Mouse (Mus musculus): ENCODE measurements around the gene Mxd4.

The Mxd4 gene

DNA sequence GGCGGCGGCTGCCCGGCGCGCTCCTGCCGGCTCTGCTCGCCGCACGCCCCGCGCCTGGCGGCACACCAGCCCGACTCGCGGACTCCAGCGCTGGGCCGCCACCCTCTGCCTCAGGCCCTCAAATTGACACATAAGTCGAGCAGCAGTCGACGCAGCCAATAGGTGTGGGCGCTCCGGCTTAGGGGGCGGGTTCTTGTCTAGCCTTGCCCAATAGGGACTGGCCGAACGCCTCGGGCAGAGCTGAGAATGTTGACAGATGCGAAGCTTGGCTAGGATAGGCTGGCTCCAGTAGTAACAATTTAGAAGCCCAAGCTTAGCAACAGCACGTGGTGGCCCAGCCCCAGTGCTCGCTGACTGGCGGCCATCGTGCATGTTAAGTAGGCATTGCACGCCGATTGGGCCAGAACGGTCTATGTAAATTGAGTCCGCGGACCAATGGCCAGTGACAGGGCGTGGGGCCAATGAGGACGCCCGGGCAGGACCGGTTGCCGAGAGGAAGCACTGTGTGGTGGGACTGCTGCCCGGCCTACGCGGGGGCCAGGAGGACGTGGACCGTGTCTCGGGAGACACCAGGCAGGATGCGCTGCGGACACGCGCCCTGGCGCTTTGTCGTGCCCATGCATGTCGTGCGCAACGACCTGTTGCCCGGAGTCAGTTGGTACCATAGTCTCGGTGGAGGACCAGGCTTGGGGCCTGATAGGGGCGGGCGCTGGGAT is at the start of gene Mxd4:
Gene Mxd4 (minus strand): TSS at position 120 of the 716 bp plus-strand sequence.
- DNase-seq: peak; percentile 100

DNA sequence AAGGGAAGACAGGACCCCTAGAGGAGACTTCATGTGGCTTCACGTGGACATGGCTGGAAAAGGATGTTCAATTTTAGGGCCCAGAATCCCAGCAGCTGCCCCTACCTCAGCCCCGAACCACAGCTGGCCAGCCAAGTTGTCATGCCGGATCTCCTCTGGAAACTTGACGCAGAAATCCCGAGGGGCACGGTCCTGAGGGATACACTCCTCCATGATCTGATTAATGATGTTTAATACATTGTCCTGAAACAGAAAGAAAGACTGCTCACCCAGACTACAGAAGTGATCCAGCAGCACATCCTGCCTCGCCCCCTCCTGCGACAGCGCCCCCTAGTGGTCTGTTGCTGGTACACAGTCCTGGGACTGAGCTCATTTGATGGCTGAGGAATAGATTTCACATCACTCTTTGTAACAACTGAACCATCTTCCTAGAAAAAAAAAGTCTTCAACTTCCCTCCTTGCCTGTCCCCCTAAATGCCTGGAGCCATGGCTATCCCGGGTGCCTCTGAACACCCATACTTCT is 48.4 kb upstream of the Mxd4 start:
- DNase-seq: peak; percentile 94

DNA sequence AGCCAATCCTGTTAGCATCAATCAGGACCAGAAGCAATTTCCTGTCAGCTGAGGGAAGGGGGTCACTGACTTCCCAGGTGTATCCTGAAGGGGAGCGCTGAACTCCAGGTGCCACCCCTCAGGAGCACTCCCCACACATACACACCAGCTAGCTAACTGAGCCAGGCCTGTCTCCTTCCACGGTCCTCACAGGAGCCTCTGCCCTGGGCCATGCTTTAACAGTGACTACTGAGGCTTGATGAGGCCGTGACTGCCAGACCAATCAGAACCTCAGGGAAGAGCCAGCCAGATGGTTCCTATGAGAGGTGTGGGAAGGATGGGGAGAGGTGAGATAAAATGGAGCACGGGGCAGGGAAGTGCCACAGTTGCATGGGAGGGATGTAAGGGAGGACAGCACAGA is 47.5 kb upstream of the Mxd4 start:
- DNase-seq: no peak

DNA sequence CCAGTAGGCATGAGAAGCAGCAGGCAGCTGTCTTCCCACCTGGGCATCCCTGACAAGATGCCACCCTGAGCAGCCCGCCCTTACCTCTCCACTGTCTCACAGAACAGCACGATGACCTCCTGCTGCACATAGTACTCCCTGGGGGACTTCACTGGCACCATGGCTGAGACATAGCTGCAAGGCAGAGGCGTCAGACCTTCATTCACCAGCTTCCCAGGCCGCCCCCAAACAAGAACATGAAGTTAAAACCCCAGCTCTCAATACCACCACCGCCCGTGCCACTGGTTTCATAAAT is 45.6 kb upstream of the Mxd4 start:
- DNase-seq: no peak

DNA sequence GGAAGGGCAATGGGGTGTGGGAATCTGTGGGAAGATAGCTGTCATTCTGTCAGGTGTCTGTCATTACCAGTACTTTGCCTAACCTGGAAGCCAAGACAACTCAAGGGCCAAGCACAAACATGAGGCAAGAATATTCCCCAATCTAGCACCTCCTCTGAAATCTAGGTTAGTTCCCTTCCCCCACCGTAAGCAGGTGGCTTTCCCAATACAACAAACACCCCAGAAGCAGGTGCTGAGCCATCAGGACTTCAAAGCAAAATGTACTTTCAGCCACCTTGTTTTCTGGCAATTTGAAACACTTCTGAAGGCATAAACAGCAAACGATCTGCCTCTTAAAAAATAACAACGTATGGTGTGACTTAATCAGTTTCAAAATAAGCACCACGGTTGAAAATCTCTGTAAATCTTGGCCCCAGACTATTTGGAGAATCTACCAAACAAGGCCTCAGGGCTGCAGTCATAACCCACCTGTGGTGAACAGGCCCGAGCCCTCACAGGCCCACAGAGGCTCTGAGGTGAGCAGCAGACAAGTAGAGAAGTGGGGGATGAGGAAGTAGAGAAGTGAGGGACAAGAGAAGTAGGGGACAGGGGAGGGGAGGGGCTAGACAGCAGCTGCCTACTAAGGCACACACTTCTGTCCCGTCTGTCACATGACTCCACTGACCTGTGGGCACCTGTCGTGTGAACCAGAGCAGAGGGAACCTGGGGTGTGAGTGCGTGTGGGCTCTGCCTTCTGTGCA is 45.1 kb upstream of the Mxd4 start:
- DNase-seq: no peak

DNA sequence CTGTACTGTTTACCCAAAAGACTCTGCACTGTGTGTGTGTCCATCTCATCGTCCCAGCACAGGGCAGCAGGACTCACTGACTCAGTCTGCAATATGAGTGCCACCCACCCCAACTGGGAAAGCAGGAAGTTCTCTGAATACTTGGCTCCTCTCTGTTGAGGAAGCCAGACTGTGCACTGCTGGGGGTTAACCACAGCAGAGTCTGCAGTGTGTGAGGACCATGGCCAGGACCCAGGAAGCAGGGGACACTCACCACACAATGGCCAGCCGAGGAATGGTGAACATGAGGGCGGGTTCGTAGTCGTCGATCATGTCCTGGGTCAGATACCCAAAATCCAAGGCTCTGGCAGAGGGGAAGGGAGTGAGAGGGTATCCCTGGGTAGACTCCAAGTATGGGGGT is 44.4 kb upstream of the Mxd4 start:
- peak; percentile 94 for DNase-seq

DNA sequence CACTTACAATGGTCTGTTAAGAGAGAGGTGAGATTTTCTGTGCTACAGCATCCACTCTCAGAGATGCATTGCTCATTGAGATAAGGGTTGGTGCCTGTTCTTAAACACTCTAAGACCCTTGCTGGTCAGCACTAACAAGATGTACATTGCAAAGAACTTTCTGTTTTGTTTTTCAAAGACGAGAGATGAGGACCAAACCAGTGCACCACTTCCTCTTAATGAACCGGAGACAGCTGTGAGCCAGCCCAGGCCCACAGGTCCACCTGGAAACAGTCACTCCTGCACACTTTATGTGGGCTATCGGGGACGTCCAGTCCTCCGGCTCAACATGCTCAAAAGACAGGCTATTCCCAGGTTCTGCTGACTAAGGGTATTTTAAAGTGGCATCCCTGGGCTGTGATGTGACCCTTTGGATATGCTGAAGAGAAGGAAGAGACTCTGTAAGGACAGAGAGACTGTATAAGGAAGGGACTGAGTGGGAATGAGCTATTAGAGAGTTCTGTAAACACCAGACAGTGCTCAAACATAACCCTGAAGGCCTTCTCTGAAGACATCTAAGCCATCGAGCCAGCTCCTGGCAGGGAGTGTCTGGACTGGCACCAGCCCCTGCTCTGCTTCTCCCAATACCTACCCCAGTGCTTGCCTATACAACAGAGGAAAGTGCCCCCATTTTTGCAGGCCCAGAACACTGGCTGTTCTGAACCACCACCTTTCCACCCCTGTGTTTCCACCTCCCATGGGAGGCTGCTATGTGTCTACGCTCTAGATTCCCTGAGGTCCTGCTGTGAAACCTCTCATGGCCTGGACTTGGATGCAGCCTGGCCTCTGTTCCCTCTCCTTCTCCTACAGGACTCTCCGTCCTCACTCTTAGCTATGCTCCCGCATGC is 43.3 kb upstream of the Mxd4 start:
- DNase-seq: no peak

DNA sequence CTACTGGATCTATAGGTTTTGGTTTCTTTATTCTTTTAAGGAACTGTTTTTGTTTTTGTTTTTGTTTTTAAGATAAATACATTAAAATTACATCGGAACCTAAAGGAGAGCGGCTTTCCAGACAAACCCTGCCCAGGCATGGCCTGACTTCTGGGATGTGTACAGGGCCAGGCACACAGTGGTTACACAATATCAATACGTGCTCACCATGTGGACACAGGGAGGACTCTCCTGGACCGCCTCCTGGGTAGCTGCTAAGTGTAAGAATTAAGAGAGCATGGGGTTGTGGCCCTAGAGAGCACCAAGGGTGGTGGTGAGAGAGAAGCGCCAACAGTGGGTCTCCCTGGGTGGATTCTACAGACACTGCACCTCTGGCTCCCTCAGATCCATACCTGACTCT is 42.0 kb upstream of the Mxd4 start:
- DNase-seq: no peak

DNA sequence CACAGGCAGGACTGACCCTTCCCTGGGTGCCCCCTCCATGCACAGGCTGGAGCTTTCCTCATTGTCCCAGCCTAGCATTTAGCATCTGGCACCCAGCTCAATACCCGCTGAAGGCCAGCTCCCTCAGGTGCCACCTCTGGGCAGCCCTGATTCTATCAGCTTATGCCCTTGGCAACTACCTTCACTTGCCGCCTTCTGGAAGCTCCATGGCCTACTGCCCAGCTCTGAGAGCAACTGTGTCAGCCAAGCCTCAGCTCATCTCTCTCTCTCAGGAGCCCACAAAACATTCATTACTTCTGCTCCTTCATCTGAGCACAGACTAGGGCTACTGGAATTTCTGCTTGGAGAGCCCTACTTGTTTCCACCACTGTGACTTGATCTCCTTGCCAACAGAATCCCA is 38.0 kb upstream of the Mxd4 start:
- no peak for DNase-seq

DNA sequence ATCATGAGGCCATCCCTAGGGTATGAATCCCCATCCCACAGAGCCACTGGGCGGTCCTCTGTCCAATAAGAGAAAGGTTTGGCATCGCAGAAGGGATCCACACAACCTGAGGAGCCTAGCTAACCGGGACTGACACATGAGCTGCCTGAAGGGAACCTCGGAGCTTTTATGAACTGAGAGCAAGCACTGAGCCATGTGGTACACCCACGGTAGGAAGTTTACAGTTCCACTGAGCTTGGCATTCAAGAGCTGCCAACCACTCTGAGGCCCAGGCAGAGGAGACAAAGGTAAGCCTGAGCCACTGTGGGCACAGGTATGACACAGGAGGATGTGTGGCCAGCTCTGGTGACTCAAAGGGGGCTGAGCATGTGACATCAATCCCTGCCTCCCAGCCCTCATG is 37.0 kb upstream of the Mxd4 start:
- DNase-seq: no peak

DNA sequence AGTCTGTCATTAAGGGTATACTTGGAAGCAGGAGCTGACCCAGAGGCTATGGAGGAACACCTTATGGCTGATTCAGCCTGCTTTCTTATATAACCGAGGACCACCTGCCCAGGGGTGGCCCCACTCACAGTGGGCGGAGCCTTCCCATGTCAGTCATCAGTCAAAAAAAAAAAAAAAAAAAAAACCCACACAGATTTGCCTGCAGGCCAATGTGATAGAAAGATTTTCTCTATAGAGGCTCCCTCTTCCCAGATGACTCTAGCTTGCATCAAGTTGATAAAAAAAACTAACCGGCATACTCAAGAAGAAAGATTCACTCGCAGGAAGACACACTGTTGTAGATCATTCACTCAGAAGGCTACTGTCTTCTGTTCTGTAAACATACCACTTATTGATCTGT is 32.5 kb upstream of the Mxd4 start:
- DNase-seq: no peak

DNA sequence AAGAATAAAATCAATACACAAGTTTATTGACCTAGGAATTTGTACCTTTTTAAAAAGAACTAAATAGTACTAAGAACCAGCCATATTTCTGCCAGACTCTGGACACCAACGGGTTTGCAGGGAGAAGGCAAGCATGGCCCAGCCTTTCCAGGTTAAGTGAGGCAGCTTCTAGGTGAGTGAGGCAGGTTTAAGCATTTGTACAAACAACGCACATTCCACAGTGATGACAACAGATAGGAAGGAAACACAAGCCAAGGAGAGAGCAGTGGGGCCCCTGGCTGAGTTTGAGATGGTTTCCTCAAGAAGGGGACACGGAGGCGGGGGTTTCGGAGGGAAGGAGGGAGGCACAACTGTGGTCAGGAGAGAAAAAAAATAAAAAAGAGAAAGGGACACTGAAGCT is 31.2 kb upstream of the Mxd4 start:
- no peak for DNase-seq

DNA sequence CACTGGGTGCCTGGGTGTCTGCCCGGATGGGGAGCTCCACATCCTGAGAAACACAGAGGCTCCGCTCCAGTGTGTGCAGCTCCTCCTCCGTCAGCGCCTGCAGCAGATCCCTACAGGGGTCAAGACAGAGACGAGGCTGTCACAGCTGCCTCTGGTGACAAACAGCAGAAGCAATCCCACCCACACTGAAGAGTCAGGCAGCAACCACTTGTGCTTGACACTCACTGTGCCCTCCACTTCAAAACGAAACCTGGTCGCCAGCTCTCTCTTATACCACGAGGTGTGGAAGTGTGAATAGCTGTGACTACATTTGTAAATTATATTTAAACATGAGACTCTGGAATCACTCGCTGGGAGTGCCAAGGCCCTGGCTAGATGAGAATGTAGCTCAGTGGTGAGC is 30.2 kb upstream of the Mxd4 start:
- peak; percentile 95 for DNase-seq

DNA sequence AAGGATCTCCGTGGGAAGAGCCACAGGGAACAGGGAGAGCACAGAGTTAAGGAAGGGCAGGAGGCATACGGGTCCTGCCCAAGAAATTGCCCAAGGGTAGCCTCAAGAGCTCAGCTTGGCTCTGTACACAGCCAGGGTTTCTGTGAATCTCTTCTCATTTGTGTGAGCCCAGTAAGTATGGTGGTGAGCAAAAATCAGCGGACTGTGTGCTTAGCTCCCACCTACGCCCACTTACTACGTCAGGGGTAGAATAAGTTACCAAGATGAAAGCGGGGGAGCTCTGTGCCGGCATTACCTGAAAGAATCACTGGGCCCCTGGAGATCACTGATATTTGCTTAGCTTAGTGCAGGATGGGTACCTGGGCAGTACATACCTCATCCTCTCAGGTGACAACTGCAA is 28.5 kb upstream of the Mxd4 start:
- DNase-seq: no peak

DNA sequence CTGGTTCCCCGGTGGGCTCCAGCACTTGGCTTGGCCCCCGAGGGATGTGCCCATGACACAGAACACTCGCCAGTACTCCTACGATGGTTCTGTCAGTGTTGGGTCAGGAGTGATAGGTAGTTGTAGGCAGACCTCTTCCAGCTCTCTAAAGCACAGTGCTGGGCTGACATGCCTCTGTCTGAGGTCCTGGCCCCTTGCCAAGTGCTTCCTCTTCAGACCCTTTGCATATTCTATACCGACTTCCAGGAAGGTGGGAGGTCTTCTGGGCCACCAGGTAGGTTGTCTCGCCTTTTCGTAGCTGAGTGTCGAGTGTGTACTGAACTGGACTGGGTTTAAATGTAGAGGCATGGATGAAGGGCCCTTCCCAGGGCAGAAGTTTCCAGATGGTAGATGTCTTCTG is 26.1 kb upstream of the Mxd4 start:
- no peak for DNase-seq

DNA sequence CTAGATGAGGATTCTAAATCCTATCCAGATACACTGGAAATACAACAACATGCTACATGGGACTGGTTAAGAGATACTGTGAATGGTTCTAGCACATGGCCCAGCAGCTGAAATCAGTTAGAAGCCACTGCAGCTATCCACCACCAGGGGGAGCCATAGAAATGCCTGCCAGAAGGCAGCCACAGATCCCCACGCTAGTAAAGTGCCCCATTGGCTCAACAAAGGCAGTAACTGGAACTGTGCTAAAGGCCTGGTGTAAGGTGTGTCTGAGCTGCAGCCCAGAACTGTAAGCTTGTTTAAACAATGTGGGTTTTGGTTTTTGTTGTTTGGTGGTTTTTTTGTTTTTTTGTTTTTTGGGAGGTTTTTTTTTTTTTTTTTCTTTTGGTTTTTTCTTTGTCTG is 22.8 kb upstream of the Mxd4 start:
- DNase-seq: peak; percentile 96

DNA sequence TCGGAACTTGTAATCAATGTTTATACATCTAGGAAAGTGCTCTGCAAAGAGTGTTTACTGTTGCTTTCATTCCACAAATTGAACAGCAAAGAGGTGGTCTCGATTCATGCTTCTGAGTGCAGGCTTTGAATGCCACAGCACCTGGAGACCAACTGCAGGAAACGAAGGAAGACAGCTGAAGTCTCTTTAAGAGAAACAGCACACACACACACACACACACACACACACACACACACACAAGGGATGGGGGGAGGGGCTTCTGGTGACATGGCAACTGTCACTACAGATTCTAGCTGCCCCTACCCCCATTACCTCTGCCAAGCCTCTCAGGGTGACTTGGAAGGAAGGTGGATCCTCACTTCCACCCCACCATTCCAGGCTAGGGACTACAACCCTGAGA is 20.0 kb upstream of the Mxd4 start:
- DNase-seq: no peak

DNA sequence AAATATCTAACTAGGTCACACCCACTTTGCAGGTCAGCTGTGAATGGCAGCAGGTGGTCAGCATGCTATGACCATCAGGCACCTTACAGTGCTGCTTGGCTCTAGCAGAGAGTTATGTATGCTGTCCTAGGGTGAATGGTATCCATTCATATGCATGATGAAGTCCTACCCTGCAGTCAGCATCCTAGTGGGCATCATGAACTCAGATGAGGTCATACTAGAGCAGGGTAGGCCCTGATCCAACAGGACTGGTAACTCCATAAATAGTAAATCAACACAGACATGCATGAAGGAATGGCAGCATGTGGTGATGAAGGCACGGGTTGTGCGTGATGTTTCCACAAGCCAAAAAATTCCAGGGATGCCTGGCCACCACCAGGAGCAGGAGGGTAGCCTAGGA is 18.3 kb upstream of the Mxd4 start:
- no peak for DNase-seq

DNA sequence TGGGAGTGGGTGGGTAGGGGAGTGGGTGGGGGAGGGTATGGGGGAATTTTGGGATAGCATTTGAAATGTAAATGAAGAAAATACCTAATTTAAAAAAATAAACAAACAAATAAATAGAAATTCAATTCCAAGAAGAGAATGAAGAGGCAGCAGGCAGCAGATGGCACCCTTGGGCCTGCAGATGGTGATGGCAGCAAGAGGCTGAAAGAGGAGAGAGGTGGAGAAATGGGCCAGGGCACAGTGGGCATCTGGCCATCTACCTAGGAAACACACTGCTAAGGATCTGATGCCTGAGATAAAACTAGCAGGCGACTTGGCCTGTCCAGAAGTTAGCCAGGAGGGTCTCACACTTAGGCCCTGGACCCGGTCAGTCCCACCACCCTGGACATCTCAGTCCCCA is 17.4 kb upstream of the Mxd4 start:
- no peak for DNase-seq

DNA sequence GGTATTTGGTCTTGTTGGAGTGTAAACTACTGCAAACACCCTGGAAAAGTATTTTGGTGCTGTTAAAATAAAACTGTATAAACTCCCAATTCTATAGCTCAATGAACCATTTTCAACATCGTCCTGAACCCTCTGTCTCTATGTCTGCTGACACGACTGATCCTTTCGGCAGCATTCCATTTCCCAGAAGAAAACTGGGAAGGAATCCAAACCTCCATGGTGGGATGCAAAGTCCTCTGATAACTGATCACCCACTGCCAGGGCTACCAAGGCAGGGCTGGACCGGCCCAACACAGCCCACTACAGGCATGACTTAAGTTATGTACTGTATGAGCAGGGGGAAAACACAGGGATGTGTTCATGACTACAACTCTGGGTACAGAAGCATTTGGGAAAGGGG is 14.5 kb upstream of the Mxd4 start:
- DNase-seq: no peak

DNA sequence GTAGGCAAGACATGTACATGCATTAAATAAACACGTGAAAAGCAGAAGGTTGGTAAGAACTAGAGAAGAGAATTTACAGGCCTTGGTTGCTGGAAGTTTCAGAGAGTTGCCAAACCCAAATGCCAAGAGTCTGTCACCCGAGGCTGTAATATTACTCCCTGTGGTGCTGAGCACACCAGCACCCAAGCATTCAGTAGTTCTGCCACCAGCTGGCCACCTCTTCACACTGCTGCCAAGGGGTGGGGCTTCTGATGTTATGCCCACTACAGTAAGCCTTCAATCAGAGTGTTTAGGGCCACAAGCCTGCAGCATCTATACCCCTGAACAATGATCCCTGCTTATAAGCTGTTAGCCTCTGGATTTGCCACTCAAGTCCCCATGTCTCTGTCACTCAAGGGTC is 13.9 kb upstream of the Mxd4 start:
- DNase-seq: no peak

DNA sequence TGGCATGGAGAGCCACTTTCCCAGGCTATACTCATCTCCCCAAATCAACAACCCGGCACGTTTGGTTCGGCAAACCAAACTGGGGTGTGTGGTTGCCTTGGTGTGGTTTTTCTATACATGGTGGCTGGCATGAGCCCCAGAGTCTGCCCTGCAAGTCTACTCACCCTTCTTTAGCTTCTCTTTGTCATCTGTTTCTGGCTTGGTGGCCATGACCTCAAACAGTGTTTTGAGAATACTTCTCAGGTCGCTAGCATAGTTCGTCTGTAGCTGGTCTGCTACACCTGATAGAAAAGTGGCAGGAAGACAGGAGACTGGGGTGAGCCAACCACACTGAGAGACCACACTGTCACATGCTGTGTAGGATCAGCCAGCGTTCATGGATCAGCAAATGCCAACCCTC is 11.1 kb upstream of the Mxd4 start:
- no peak for DNase-seq

DNA sequence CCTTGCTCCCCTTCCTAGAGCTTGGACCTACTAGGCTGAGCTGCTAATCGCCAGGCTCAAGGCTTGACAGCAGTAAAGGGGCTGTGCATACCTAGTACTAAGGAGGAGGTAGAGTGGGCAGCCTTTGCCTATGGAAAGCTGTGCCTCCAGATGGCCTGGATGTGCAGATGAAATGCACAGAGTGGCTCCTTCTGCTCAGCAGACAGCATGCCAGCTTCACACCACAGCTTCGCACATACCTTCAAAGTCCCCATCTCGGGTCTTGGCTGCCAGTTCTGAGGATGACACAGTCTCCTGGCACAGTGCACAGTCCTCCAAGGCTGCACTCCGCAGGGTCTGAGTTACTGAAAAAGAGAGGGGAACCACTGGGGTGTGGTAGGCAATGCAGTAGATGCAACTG is 9.7 kb upstream of the Mxd4 start:
- peak; percentile 77 for DNase-seq

DNA sequence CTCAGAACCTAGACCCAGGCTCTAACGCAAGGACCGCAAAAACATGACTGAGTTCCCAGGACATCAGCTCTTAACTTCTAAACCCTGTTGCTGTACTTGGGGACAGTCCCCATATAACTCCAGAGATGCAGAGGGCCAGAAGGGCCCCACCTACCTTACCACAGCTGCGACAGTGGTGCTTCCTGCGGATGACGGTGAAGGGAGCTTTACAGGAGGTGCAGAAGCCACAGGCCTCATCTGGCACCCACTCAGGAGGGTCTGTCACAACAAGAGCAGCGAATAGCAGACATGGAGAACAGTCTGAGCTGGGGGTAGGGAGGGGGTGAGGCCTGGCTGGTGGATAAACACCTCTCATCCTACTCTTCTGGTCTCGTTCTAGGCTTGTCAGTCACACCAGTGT is 8.9 kb upstream of the Mxd4 start:
- peak; percentile 91 for DNase-seq
